Mouse (Mus musculus) kidney, postnatal 0 days (tissue): Measurements from ENCODE around the gene BC005537. TPM values are rescaled to one million over a fixed set of nuclear protein-coding genes. Genes with fewer than 3 reads are reported as not detected.
A peak's percentile ranks its signal among the peaks of the same experiment; 100 is the strongest.

Source experiments
- ATAC-seq: fragments of 200-750 bp; cut with Nextera tagmentation; replicated peaks from 2 replicates; pipeline ENCODE4 v1.8.0; 2017; ENCODE audit warnings: low read depth, moderate number of reproducible peaks, moderate TSS enrichment, moderate library complexity; ENCODE audit not compliant: low FRiP score
- DNase-seq: peaks from one replicate; pipeline ENCODE4 v3.0.0-alpha.2; 2016; ENCODE audit warnings: low spot score
- H3K27ac ChIP-seq: fragments of 300-500 bp; sonication (generic); 2 replicates; pipeline ENCODE4 v1.5.1; 2014; ENCODE audit warnings: mild to moderate bottlenecking
- H3K27me3 ChIP-seq: fragments of 300-500 bp; sonication (generic); 2 replicates; pipeline ENCODE4 v1.6.1; 2014; ENCODE audit warnings: low read length, mixed read lengths; ENCODE audit not compliant: insufficient read depth
- H3K36me3 ChIP-seq: fragments of 300-500 bp; sonication (generic); 2 replicates; pipeline ENCODE4 v1.6.1; 2014; ENCODE audit warnings: low read length, mixed read lengths; ENCODE audit not compliant: insufficient read depth
- H3K4me1 ChIP-seq: fragments of 300-500 bp; sonication (generic); replicated peaks from 2 replicates; pipeline ENCODE4 v1.6.1; 2014; ENCODE audit warnings: antibody characterized with exemption, low read length, mixed read lengths; ENCODE audit not compliant: insufficient read depth
- H3K4me2 ChIP-seq: fragments of 300-500 bp; sonication (generic); 2 replicates; pipeline ENCODE4 v1.6.1; 2014; ENCODE audit warnings: mild to moderate bottlenecking, low read length, moderate library complexity, mixed read lengths
- H3K4me3 ChIP-seq: fragments of 300-500 bp; sonication (generic); replicated peaks from 2 replicates; pipeline ENCODE4 v1.5.1; 2014; ENCODE audit warnings: low read depth, low read length
- H3K9ac ChIP-seq: fragments of 300-500 bp; sonication (generic); 2 replicates; pipeline ENCODE4 v1.6.1; 2014; ENCODE audit warnings: low read depth, low read length
- H3K9me3 ChIP-seq: fragments of 300-500 bp; sonication (generic); replicated peaks from 2 replicates; pipeline ENCODE4 v1.6.1; 2016; ENCODE audit warnings: low read length, inconsistent platforms, mixed read lengths
- CTCF ChIP-seq: IDR thresholded peaks from 2 replicates; pipeline ENCODE4 v1.5.1; 2016; ENCODE audit warnings: antibody characterized with exemption, low read depth, mild to moderate bottlenecking, moderate library complexity
- WGBS: fragments of 180-500 bp; shearing (Covaris S2); extraction: QIAGEN DNeasy Blood & Tissue Kit; methylation state at CpG from one replicate; pipeline ENCODE4 v1.1.7; 2014; 5-methylcytosine and 5-hydroxymethylcytosine counted together
- polyA plus RNA-seq: library from polyadenylated mRNA; unstranded; fragments of >200 nt; fragmentation: Nextera tagmentation; extraction: Ambion mirVana; gene quantifications from 2 replicates; pipeline ENCODE4 v1.2.1, GENCODE M21; 2015

The BC005537 gene
- polyA plus RNA-seq, 1 experiment from 2014 or later: 19.1 TPM

DNA sequence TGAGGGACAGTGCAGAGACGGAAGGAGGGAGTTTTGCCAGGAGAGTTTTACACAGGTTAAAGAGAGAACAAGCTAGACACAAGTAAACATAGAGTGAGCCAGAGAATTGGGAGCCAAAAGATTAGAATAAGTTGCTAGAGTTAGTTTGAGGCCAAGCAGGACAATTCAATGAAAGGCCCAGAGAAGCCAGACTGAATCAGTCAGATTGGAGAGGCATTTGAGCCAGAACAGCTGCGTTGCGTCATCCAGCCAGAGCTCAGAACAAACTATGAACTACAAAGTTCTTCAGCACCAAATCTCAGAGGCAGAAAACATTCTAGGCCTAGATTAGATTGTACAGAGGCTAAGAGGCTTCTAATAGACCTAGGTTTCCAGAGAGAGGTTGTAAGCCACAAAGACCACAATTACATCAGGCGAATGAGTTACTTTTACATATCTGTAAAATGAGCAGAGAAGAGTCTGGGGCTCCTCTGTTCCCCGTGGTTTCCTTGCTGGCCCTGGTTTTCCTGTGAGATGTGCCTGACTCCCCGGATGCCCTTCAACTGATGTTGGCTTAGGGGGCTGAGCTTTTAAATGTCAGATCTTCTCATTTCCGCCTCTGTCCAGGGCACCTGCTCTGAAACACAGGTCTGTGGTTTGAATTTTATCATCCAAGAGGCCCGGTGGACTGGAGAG lies 22.6 kb upstream of the BC005537 start:
- TF ChIP-seq CTCF: no peak
- Histone ChIP-seq H3K36me3 (no peaks in the 10 kb centered on the region), H3K9ac (no peak overlapping the region), H3K4me2 (no peak overlapping the region), H3K27ac (no peak overlapping the region), H3K4me3 (no peak overlapping the region), H3K4me1 (no peaks in the 10 kb centered on the region; the same call in 1 of the 2 replicates), H3K27me3 (no peaks in the 10 kb centered on the region), H3K9me3 (no peaks in the 10 kb centered on the region)
- peak; percentile 15 for DNase-seq
- ATAC-seq: no peak
- 82% methylated on average over 8 of the region's 8 CpGs for WGBS

- 44% methylated on average over 5 of the region's 5 CpGs for WGBS
- DNase-seq: no peak
- no peak for ATAC-seq
- TF ChIP-seq CTCF: no peak
- no peaks in the 10 kb centered on the region for H3K36me3 ChIP-seq
- no peak overlapping the region for H3K4me2 ChIP-seq
- H3K9me3 ChIP-seq: no peaks in the 10 kb centered on the region
- no peak overlapping the region for H3K9ac ChIP-seq
- H3K27ac ChIP-seq: no peak overlapping the region
- H3K27me3 ChIP-seq: no peaks in the 10 kb centered on the region
- no peaks in the 10 kb centered on the region; the same call in 1 of the 2 replicates for H3K4me1 ChIP-seq
- no peak overlapping the region for H3K4me3 ChIP-seq
Observed at GRCm38 (mm10) chr13:24781916-24782315, 19.5 kb upstream of the BC005537 start.

GRCm38 (mm10) chr13:24786014-24786490 lies 15.4 kb upstream of the BC005537 start:
- ATAC-seq (peak; percentile 91), DNase-seq (peak; percentile 66)
- H3K9me3 ChIP-seq: no peaks in the 10 kb centered on the region
- H3K4me2 ChIP-seq: no peak overlapping the region; the same call in 1 of the 2 replicates
- H3K9ac ChIP-seq: no peak overlapping the region
- no peak overlapping the region for H3K4me3 ChIP-seq
- H3K27me3 ChIP-seq: no peaks in the 10 kb centered on the region
- no peaks in the 10 kb centered on the region; the same call in 1 of the 2 replicates for H3K4me1 ChIP-seq
- H3K27ac ChIP-seq: no peak overlapping the region
- H3K36me3 ChIP-seq: no peaks in the 10 kb centered on the region
- TF ChIP-seq CTCF: no peak
- 40% methylated on average over 11 of the region's 11 CpGs for WGBS

DNA sequence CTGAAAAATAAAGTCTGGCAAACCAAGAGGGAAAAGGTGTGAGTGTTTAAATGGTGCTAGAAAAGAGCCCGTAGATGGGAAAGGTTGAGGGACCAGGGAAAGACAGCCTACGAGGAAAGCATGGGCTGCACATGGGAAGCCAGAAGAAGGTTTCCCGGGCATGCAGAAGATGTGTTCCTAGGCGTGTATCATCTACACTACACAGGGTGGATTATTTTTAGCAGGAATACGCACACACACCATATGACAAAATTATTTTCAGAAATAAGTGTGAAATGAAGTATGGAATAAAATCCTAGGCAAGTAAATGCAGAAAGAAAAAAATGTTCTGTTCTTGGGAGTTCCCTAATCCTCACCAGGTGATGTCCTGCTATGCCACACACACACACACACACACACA lies 14.0 kb upstream of the BC005537 start:
- Histone ChIP-seq H3K9ac (no peak overlapping the region), H3K9me3 (no peaks in the 10 kb centered on the region), H3K4me2 (no peak overlapping the region), H3K36me3 (no peaks in the 10 kb centered on the region), H3K4me1 (no peaks in the 10 kb centered on the region), H3K27me3 (no peaks in the 10 kb centered on the region), H3K4me3 (no peak overlapping the region), H3K27ac (no peak overlapping the region)
- ATAC-seq: no peak
- TF ChIP-seq CTCF: no peak
- no peak for DNase-seq
- WGBS: 93% methylated on average over 5 of the region's 5 CpGs

DNA sequence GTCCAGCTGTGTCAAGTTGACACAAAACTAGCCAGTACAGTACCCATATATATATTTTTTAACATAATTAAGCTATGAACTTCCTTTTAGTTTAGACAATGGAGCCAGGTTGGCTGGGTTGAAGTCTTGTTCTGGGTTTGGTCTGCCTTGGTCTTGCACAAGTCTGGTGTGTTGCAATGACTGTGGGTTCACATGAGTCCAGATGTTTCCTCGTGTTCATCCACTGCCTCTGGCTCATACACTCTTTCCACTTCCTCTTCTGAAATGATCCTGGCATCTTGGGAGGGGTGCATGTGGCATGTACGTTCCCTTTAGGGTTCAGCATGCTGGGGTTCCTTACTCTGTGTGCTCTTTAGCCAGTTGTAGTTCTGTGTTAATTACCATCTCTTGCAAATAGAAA lies 10.1 kb upstream of the BC005537 start:
- no peak overlapping the region for H3K9ac ChIP-seq

DNA sequence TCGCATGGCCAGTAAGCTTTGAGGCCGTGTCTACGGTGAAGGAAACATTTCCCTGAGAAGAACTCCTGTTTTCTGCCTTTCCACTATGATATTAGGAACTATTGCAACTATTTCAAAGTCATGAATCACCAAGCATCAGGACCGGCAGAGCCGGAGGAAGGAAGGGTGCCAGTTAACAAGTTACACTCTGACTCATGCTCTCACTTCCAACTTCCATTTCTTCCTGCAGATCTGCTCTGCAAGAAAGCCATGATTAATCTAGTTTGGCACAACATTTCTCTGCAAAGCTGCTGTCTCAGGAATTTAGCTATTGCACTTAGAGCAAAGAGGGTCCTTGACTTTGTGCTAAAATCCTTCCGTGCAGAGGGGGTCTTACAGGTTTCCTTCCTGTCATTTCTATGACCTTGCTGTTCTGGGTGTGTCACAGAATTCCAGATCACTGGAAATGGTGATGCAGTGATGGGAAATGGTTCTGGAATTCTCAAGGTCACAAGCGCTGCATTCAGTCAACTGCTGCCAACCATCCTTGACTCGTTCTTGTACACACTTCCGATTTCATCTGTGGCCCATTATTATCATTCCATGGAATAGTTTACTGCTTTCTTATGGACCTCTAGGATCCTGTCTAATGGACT lies 8.9 kb upstream of the BC005537 start:
- H3K4me3 ChIP-seq: no peak overlapping the region
- H3K4me2 ChIP-seq: no peak overlapping the region
- no peaks in the 10 kb centered on the region for H3K36me3 ChIP-seq
- H3K9ac ChIP-seq: no peak overlapping the region
- no peaks in the 10 kb centered on the region for H3K27me3 ChIP-seq
- DNase-seq: no peak
- H3K4me1 ChIP-seq: no peaks in the 10 kb centered on the region
- H3K27ac ChIP-seq: no peak overlapping the region
- no peak for ATAC-seq
- 71% methylated on average over 9 of the region's 9 CpGs for WGBS
- no peak for TF ChIP-seq CTCF
- H3K9me3 ChIP-seq: no peaks in the 10 kb centered on the region

More for the DNA sequence above, 10.1 kb upstream of the BC005537 start:
- H3K4me1 ChIP-seq: no peaks in the 10 kb centered on the region
- WGBS: 76% methylated on average over 2 of the region's 2 CpGs
- no peak overlapping the region for H3K27ac ChIP-seq
- H3K9me3 ChIP-seq: no peaks in the 10 kb centered on the region
- DNase-seq: no peak
- no peaks in the 10 kb centered on the region for H3K36me3 ChIP-seq
- TF ChIP-seq CTCF: no peak
- ATAC-seq: no peak
- H3K4me3 ChIP-seq: no peak overlapping the region
- no peak overlapping the region for H3K4me2 ChIP-seq
- H3K27me3 ChIP-seq: no peaks in the 10 kb centered on the region
